Mouse (Mus musculus) liver, adult 2 months (tissue): ENCODE results near the gene Gm3460.
"Not testable (repeated sequence)": the region's sequence is repeated elsewhere in the genome, so short reads cannot be mapped to it uniquely, and the experiment has no call there.

Experiments
- CTCF ChIP-seq: fragments of 200-500 bp; IDR thresholded peaks from 2 replicates; pipeline ENCODE4 v1.5.1; 2011; ENCODE audit warnings: low read depth, low read length, control low read depth
- POLR2A ChIP-seq: fragments of 200-500 bp; IDR thresholded peaks from 2 replicates; pipeline ENCODE4 v1.6.1; 2011; ENCODE audit warnings: low read length, control low read depth; ENCODE audit not compliant: insufficient read depth; ENCODE audit errors: extremely low read depth

- TF ChIP-seq POLR2A, CTCF: not testable (repeated sequence)
Measured at GRCm38 (mm10) chr14:6604551-6604950, 17.7 kb downstream of the Gm3460 start.
